Mouse (Mus musculus) erythroblast, embryonic 14.5 days (primary cell): ENCODE measurements around the gene Gas7.

Experiments used
- GATA1 ChIP-seq: IDR thresholded peaks from 2 replicates; pipeline ENCODE4 v1.6.1; 2012; ENCODE audit warnings: low read length, inconsistent platforms, mixed read lengths
- TAL1 ChIP-seq: IDR thresholded peaks from 3 replicates; pipeline ENCODE4 v1.6.1; 2012; ENCODE audit warnings: low read length, inconsistent platforms, mixed read lengths

- TF ChIP-seq TAL1 (no peak), GATA1 (no peak)
Measured at GRCm38 (mm10) chr11:67489647-67490175, 34.5 kb downstream of the Gas7 start.
